Comparison of ENCODE assay signal across 8 mouse cellular contexts in genomic region chr11:78399680-78400079, GRCm38 (mm10). TPM values are rescaled to one million over a fixed set of nuclear protein-coding genes. Genes with fewer than 3 reads are reported as not detected.
DNase-seq lines count a peak whose midpoint lies in the region; ATAC-seq and TF ChIP-seq lines count a peak whose summit lies in the region.

No protein-coding gene starts in this region.

- DNase-seq in heart, adult 8-10 months (ENCODE audit: low spot score): peak; percentile 25
- DNase-seq in adrenal gland, postnatal 10 days: peak; percentile 88
- peak; percentile 89 for DNase-seq in embryonic facial prominence, embryonic 11.5 days (ENCODE audit: low spot score)
- DNase-seq in left cerebral cortex, postnatal 4 days: peak; percentile 79
- DNase-seq in neural tube, embryonic 11.5 days (ENCODE audit: low spot score): peak; percentile 81
- DNase-seq in thymus, adult 2 months: peak; percentile 59

- no peaks in the 10 kb centered on the region for H3K9me3 ChIP-seq in heart, embryonic 12.5 days (replicated peaks)
- no peaks in the 10 kb centered on the region for H3K9me3 ChIP-seq in embryonic facial prominence, embryonic 11.5 days (replicated peaks; ENCODE audit: control insufficient read depth, low read length)
- H3K9me3 ChIP-seq in intestine, postnatal 0 days (ENCODE audit: control insufficient read depth): no peaks in the 10 kb centered on the region
- H3K9me3 ChIP-seq in neural tube, embryonic 11.5 days (ENCODE audit: control insufficient read depth, low read length): no peaks in the 10 kb centered on the region

- H3K4me3 ChIP-seq in heart, embryonic 12.5 days: no peak overlapping the region
- no peak overlapping the region for H3K4me3 ChIP-seq in embryonic facial prominence, embryonic 11.5 days (ENCODE audit: low read depth, low read length)
- no peak overlapping the region for H3K4me3 ChIP-seq in intestine, postnatal 0 days (ENCODE audit: low read depth, low read length)
- no peak overlapping the region for H3K4me3 ChIP-seq in neural tube, embryonic 11.5 days (ENCODE audit: low read depth, low read length)
- H3K4me3 ChIP-seq in thymus, adult 2 months (ENCODE audit: control insufficient read depth, insufficient read depth, low read length): no peak overlapping the region

- no peak for TF ChIP-seq POLR2A in thymus, adult 2 months (IDR thresholded peaks at IDR 0.05; ENCODE audit: control insufficient read depth, extremely low read depth, insufficient read depth, low read length, poor library complexity)

- no peak overlapping the region for H3K27ac ChIP-seq in heart, embryonic 12.5 days (ENCODE audit: poor library complexity, severe bottlenecking)
- H3K27ac ChIP-seq in embryonic facial prominence, embryonic 11.5 days (replicated peaks; ENCODE audit: low read depth, low read length): no peak overlapping the region
- H3K27ac ChIP-seq in intestine, postnatal 0 days (ENCODE audit: low read depth, low read length): peak overlapping the region; percentile 77; the same call in 1 of the 2 replicates
- no peak overlapping the region for H3K27ac ChIP-seq in neural tube, embryonic 11.5 days (ENCODE audit: low read depth, low read length)
- H3K27ac ChIP-seq in thymus, adult 2 months (ENCODE audit: control insufficient read depth, insufficient read depth, low read length): no peak overlapping the region

- intact Hi-C loops in left cerebral cortex, postnatal 4 days (cut with DNase I): loop anchor here (5.0 kb wide), 1 partner anchor 37 kb away; no protein-coding TSS in a partner anchor

- peaks cover 62% of the 10 kb centered on the region for H3K27me3 ChIP-seq in heart, embryonic 12.5 days (replicated peaks)
- no peaks in the 10 kb centered on the region for H3K27me3 ChIP-seq in embryonic facial prominence, embryonic 11.5 days (ENCODE audit: control insufficient read depth, insufficient read depth, low read length)
- H3K27me3 ChIP-seq in intestine, postnatal 0 days (replicated peaks; ENCODE audit: control insufficient read depth, insufficient read depth, low read length): no peaks in the 10 kb centered on the region
- no peaks in the 10 kb centered on the region for H3K27me3 ChIP-seq in neural tube, embryonic 11.5 days (ENCODE audit: control insufficient read depth, insufficient read depth, low read length)
- no peaks in the 10 kb centered on the region for H3K27me3 ChIP-seq in thymus, adult 2 months (ENCODE audit: control insufficient read depth, insufficient read depth, low read length)

- H3K36me3 ChIP-seq in heart, embryonic 12.5 days: no peaks in the 10 kb centered on the region
- H3K36me3 ChIP-seq in embryonic facial prominence, embryonic 11.5 days (replicated peaks; ENCODE audit: control insufficient read depth, insufficient read depth, low read depth, low read length): no peaks in the 10 kb centered on the region
- H3K36me3 ChIP-seq in intestine, postnatal 0 days (ENCODE audit: control insufficient read depth, insufficient read depth): no peaks in the 10 kb centered on the region; the same call in 1 of the 2 replicates
- H3K36me3 ChIP-seq in neural tube, embryonic 11.5 days (ENCODE audit: control insufficient read depth, insufficient read depth, low read length): no peaks in the 10 kb centered on the region
- H3K36me3 ChIP-seq in thymus, adult 2 months (ENCODE audit: control insufficient read depth, insufficient read depth, low read length): no peaks in the 10 kb centered on the region

- ATAC-seq in heart, embryonic 12.5 days (ENCODE audit: insufficient number of reproducible peaks, low FRiP score): no peak
- ATAC-seq in embryonic facial prominence, embryonic 11.5 days (replicated peaks; ENCODE audit: insufficient number of reproducible peaks, low FRiP score, low TSS enrichment, low read depth): no peak
- no peak for ATAC-seq in intestine, postnatal 0 days
- ATAC-seq in neural tube, embryonic 11.5 days (ENCODE audit: insufficient read depth, low FRiP score, low TSS enrichment): no peak

- H3K4me1 ChIP-seq in heart, embryonic 12.5 days (replicated peaks): 0 out of 2 replicates have a peak, but pooled peaks cover 4% of the 10 kb centered on the region
- H3K4me1 ChIP-seq in embryonic facial prominence, embryonic 11.5 days (ENCODE audit: control insufficient read depth, insufficient read depth, low read length): peaks cover 2% of the 10 kb centered on the region; the same call in 1 of the 2 replicates
- H3K4me1 ChIP-seq in intestine, postnatal 0 days (replicated peaks; ENCODE audit: control insufficient read depth, insufficient read depth, low read length): peaks cover 6% of the 10 kb centered on the region; the same call in 1 of the 2 replicates
- no peaks in the 10 kb centered on the region for H3K4me1 ChIP-seq in neural tube, embryonic 11.5 days (ENCODE audit: control insufficient read depth, insufficient read depth, low read length)
- H3K4me1 ChIP-seq in thymus, adult 2 months (replicated peaks; ENCODE audit: control insufficient read depth, insufficient read depth, low read length): peaks cover 4% of the 10 kb centered on the region

- WGBS in heart, embryonic 12.5 days: 21% methylated on average over 8 of the region's 8 CpGs
- WGBS in embryonic facial prominence, embryonic 11.5 days: 19% methylated on average over 8 of the region's 8 CpGs
- 15% methylated on average over 8 of the region's 8 CpGs for WGBS in intestine, postnatal 0 days
- WGBS in neural tube, embryonic 11.5 days: 21% methylated on average over 8 of the region's 8 CpGs
- WGBS in thymus, adult 2 months: 16% methylated on average over 8 of the region's 8 CpGs

- peak; percentile 97 for TF ChIP-seq CTCF in intestine, postnatal 0 days (IDR thresholded peaks at IDR 0.05; ENCODE audit: low read depth)
- TF ChIP-seq CTCF in thymus, adult 2 months (IDR thresholded peaks at IDR 0.05; ENCODE audit: borderline replicate concordance, control insufficient read depth, extremely low read depth, insufficient read depth, low read length, poor library complexity): no peak

- H3K4me2 ChIP-seq in heart, embryonic 12.5 days: no peak overlapping the region
- H3K4me2 ChIP-seq in embryonic facial prominence, embryonic 11.5 days (ENCODE audit: low read depth, low read length): no peak overlapping the region
- no peak overlapping the region for H3K4me2 ChIP-seq in intestine, postnatal 0 days (replicated peaks; ENCODE audit: low read depth)
- H3K4me2 ChIP-seq in neural tube, embryonic 11.5 days (ENCODE audit: low read depth): no peak overlapping the region

- H3K9ac ChIP-seq in heart, embryonic 12.5 days: no peak overlapping the region
- H3K9ac ChIP-seq in embryonic facial prominence, embryonic 11.5 days (replicated peaks; ENCODE audit: low read length): no peak overlapping the region
- no peak overlapping the region for H3K9ac ChIP-seq in intestine, postnatal 0 days (ENCODE audit: low read depth, low read length)
- no peak overlapping the region for H3K9ac ChIP-seq in neural tube, embryonic 11.5 days (ENCODE audit: low read length)

RNA-seq across cellular contexts. Expression of gene Foxn1, which starts 13.3 kb away (rescaled TPM):
- total RNA-seq in heart, adult 8-10 months (2022): not detected
- polyA plus RNA-seq in heart, embryonic 12.5 days (2016; fragmentation: Nextera tagmentation; extraction: Ambion mirVana): not detected in 2 replicates
- under 1 TPM in 1 of 2 experiments, not detected in 1; 0.09 TPM for total RNA-seq in adrenal gland, postnatal 10 days (2021)
- 0.14 and 0.50 TPM in 2 replicates for polyA plus RNA-seq in embryonic facial prominence, embryonic 11.5 days (2014; fragmentation: Nextera tagmentation; extraction: Ambion mirVana)
- polyA plus RNA-seq in intestine, postnatal 0 days (2015; fragmentation: Nextera tagmentation; extraction: Ambion mirVana): not detected in 2 replicates
- total RNA-seq in left cerebral cortex, postnatal 4 days (2021): not detected
- polyA plus RNA-seq in neural tube, embryonic 11.5 days (2014; fragmentation: Nextera tagmentation; extraction: Ambion mirVana): not detected in 2 replicates
- 27.0 and 31.3 TPM in 2 replicates for polyA plus RNA-seq in thymus, adult 2 months (2012; rRNA removed)

RNA-seq across cellular contexts. Expression of gene Slc13a2, which starts 22.3 kb away (rescaled TPM):
- not detected for total RNA-seq in heart, adult 8-10 months (2022)
- polyA plus RNA-seq in heart, embryonic 12.5 days (2016; fragmentation: Nextera tagmentation; extraction: Ambion mirVana): not detected in 2 replicates
- not detected for total RNA-seq in adrenal gland, postnatal 10 days (2021)
- not detected in 2 replicates for polyA plus RNA-seq in embryonic facial prominence, embryonic 11.5 days (2014; fragmentation: Nextera tagmentation; extraction: Ambion mirVana)
- polyA plus RNA-seq in intestine, postnatal 0 days (2015; fragmentation: Nextera tagmentation; extraction: Ambion mirVana): 31.4 and 36.6 TPM in 2 replicates
- total RNA-seq in left cerebral cortex, postnatal 4 days (2021): not detected
- not detected in 2 replicates for polyA plus RNA-seq in neural tube, embryonic 11.5 days (2014; fragmentation: Nextera tagmentation; extraction: Ambion mirVana)
- 0.61 and 0.68 TPM in 2 replicates for polyA plus RNA-seq in thymus, adult 2 months (2012; rRNA removed)

RNA-seq across cellular contexts. Expression of gene Unc119, which starts 56.4 kb away (rescaled TPM):
- 1 to 10 TPM; 3.5 to 6.8 (median 4.8) TPM for total RNA-seq in heart, adult 8-10 months (2022)
- 45.6 and 47.7 TPM in 2 replicates for polyA plus RNA-seq in heart, embryonic 12.5 days (2016; fragmentation: Nextera tagmentation; extraction: Ambion mirVana)
- 10 to 100 TPM; 36.1 to 42.5 TPM for total RNA-seq in adrenal gland, postnatal 10 days (2021)
- 77.0 and 84.7 TPM in 2 replicates for polyA plus RNA-seq in embryonic facial prominence, embryonic 11.5 days (2014; fragmentation: Nextera tagmentation; extraction: Ambion mirVana)
- 26.9 and 28.4 TPM in 2 replicates for polyA plus RNA-seq in intestine, postnatal 0 days (2015; fragmentation: Nextera tagmentation; extraction: Ambion mirVana)
- 10 to 100 TPM; 51.8 to 57.5 TPM for total RNA-seq in left cerebral cortex, postnatal 4 days (2021)
- 69.3 and 74.6 TPM in 2 replicates for polyA plus RNA-seq in neural tube, embryonic 11.5 days (2014; fragmentation: Nextera tagmentation; extraction: Ambion mirVana)
- 31.1 and 42.0 TPM in 2 replicates for polyA plus RNA-seq in thymus, adult 2 months (2012; rRNA removed)

Comparison
In these comparisons a context has a peak if more than half of its experiments do, and no peak if none do; other contexts are left out.
1. DNase-seq: peak in every context shown above with its lines; median percentile 89 in embryonic facial prominence, embryonic 11.5 days; 88 in adrenal gland, postnatal 10 days; 81 in neural tube, embryonic 11.5 days; 79 in left cerebral cortex, postnatal 4 days; 59 in thymus, adult 2 months; 25 in heart, adult 8-10 months.
2. RNA of gene Foxn1, which starts 13.3 kb away (polyA plus RNA-seq): 27.0 to 31.3 TPM in thymus, adult 2 months; 0.14 to 0.50 TPM in embryonic facial prominence, embryonic 11.5 days, not detected in neural tube, embryonic 11.5 days, not detected in intestine, postnatal 0 days and not detected in heart, embryonic 12.5 days; every median in the first group is over 10 times any median in the second.
3. RNA of gene Slc13a2, which starts 22.3 kb away (polyA plus RNA-seq): 31.4 to 36.6 TPM in intestine, postnatal 0 days; 0.61 to 0.68 TPM in thymus, adult 2 months, not detected in heart, embryonic 12.5 days, not detected in embryonic facial prominence, embryonic 11.5 days and not detected in neural tube, embryonic 11.5 days; every median in the first group is over 10 times any median in the second.